Mouse (Mus musculus): ENCODE results near the gene Zfp661.

DNA sequence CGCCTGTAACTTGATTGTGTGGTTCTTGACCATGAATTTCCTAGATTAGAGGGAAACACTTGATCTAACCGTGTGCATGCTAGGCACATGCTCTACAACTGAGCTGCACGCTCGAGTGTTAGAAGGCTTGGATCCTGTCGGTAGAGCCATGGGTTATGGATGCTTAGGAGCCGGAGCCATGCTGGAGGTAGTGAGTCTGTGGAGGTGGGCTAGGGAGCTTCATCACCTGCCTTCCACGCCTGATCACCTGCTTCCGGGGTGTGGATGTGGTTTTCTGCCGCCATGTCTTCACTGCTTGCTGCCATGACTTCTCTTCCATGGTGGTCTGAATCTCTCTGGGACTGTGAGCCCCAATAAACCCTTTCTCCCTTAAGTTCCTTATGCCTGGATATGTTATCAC lies 2.0 kb upstream of the Zfp661 start:
- no peak for TF ChIP-seq CTCF (conservative IDR thresholded peaks at IDR 0.05; ENCODE audit: insufficient read depth, insufficient read length, low read depth, low read length)
- TF ChIP-seq POLR2A (IDR thresholded peaks at IDR 0.05; ENCODE audit: low read depth, low read length) = no peak

All from kidney, adult 2 months (tissue).